Mouse (Mus musculus) liver, postnatal 0 days (tissue): ENCODE measurements around the gene Cdkn1a.

Experiments
- CTCF ChIP-seq: sonication (generic); IDR thresholded peaks from 2 replicates; pipeline ENCODE4 v1.5.1; 2016; ENCODE audit warnings: antibody characterized with exemption, low read depth
- EP300 ChIP-seq: IDR thresholded peaks from 2 replicates; pipeline ENCODE4 v1.6.1; 2016; ENCODE audit warnings: antibody characterized with exemption, low read depth, mild to moderate bottlenecking

DNA sequence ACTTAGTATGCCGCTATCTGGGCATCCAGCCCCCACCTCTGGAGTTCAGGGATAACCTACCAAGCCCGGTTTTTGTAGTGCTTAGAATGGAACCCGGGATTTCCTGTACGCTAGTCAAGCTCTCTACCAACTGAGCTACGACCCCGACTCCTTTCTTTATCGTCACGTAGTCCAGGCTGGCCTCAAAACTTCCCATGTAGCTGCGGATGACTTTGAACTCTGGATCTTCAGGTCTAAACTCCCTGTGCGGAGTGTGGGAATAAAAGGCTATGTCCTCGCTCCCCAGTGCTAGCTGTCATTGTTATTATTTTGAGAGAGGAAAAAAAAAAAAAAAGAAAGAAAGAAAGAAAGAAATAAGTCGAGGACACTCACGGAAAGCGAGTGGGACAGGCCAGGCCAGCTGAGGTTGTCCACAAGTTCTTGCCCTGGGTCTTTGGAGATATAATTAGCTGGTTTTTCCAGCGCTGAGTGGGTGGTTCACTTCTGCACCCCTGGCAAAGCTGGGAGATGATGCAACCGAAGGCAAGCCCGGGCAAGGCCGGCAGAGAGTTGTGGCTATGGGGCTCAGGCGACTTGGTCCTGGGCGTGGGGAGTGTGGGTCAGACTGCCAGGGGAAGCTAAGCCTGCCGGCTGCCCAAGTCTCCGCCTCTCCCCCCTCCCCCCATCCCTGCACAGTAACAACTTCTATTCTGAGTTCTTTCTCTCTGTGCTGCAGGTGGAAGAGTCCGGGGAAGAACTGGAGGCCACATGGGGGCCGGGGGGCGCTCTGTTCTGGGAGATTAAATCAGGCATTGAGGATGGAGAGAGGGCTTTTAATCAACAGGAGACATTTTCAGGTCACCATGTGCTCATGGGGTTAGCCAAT is 12.0 kb upstream of the Cdkn1a start:
- TF ChIP-seq CTCF = no peak
- no peak for TF ChIP-seq EP300
